Mouse (Mus musculus): Measurements from ENCODE around the gene Trnt1. TPM values are rescaled to one million over a fixed set of nuclear protein-coding genes. Genes with fewer than 3 reads are reported as not detected.

Trnt1 gene
- polyA plus RNA-seq (2015; fragmentation: Nextera tagmentation; extraction: Ambion mirVana): 63.7 and 66.9 TPM in 2 replicates

DNA sequence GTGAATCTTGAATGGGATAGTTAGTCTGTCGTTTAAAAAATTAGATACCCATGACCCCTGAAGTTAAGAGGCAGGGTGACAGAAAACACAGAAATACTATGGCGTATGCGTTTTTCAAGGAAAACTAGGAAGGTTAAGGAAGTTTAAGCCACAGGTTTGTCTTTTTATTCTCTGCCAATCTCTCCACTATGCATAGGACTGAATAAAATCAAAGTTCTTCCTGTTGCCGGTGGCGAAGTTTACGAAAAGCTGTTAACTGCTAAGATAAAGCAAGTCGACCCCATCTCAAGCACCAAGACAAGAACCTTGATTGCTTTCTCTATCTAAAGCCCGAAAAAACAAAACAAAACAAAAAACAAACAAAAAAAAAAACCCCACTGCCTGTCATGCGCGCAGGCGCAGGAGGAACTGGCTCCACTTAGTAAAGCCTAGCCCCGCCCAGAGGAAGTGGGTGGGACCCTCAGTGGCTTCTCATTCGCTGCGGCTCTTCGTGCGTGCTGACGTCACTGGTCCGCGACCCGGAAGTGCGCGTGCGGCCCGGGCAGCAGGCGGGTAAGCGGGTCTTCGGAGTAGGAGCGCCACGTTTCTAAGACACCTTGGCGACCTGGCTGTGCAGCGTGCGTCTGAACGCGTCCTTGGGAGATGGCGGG, at the start of gene Trnt1:
Gene Trnt1 (plus strand): TSS at position 481 of the 650 bp plus-strand sequence.
- 9% methylated on average over 35 of the region's 35 CpGs for WGBS
- peak; percentile 99 for ATAC-seq (ENCODE audit: low FRiP score, low read depth)
- H3K27ac ChIP-seq: no peak within 1 kb of the TSS; the same call in 1 of the 2 replicates

DNA sequence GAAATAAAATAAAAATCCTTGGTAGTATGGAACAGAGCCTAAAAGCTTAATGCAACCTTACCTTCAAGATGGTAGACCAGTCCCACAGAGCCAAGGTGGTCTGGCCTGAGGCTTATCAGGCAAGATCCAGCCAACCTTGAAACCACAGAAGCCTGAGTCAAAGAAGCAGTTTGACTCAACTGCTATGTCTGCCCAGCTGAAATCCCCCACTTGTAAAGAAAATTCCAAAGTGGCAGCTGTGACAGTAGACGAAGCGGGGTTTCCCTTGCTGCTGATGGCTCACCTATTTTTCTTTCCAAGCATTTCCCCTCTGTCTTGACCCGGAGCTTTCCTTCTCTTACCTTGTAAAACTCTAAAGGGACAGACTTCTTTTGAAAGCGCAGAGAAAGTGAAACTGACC, 43.3 kb upstream of the Trnt1 start:
- Histone ChIP-seq H3K4me1 (no peaks in the 10 kb centered on the region), H3K27ac (no peak overlapping the region), H3K36me3 (no peaks in the 10 kb centered on the region), H3K27me3 (no peaks in the 10 kb centered on the region), H3K4me2 (replicated peaks) (no peak overlapping the region), H3K4me3 (no peak overlapping the region), H3K9ac (no peak overlapping the region), H3K9me3 (no peaks in the 10 kb centered on the region)
- no peak for ATAC-seq (ENCODE audit: low FRiP score, low read depth)
- WGBS: 84% methylated on average over 4 of the region's 4 CpGs

More for the DNA sequence above, at the start of gene Trnt1:
- H3K36me3 ChIP-seq: peaks cover 21% of the 10 kb centered on the region
- H3K27me3 ChIP-seq: peaks cover 2% of the 10 kb centered on the region; the same call in 1 of the 2 replicates
- peak within 1 kb of the TSS; percentile 97 for H3K4me2 ChIP-seq (replicated peaks)
- peak within 1 kb of the TSS; percentile 76 for H3K9ac ChIP-seq
- peak within 1 kb of the TSS; percentile 86 for H3K4me3 ChIP-seq
- no peaks in the 10 kb centered on the region for H3K9me3 ChIP-seq
- peaks cover 11% of the 10 kb centered on the region for H3K4me1 ChIP-seq

DNA sequence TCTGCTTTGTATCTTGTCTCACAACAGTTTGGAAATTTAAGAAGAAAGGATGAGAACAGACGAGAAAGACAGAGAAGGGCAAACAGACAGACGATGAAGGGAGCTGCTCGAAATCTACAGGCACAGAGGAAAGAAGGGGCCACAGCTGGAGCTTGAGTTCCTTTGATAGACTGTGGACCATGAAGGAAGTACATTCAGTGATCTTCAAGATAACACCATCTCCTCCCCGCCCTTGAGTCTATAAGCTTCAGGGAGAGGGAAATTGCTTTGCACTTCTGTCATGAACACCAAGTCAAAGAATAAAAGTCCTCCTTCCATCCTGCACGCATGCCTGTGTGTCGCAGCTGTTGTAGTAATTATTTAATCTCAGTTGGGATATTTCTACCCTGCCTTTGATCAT, 42.8 kb upstream of the Trnt1 start:
- no peak for ATAC-seq (ENCODE audit: low FRiP score, low read depth)
- 83% methylated on average over 6 of the region's 6 CpGs for WGBS

DNA sequence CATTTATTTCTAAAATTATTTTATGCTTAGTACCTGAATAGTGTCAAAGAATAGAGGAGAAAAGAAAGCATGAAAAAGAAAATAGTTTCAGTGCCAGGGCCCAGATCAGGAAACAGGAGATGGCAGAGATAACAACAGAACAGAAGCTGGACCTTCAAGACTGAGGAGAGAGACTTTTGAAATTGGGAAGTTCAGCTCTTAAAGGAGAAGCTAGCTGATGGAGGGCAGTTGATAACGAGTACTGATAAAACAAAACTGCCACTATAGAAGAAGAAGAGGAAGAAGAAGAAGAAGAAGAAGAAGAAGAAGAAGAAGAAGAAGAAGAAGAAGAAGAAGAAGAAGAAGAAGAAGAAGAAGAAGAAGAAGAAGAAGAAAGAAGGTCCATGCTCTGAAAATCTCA, 41.2 kb upstream of the Trnt1 start:
- Histone ChIP-seq H3K4me2 (replicated peaks) (no peak overlapping the region), H3K9ac (no peak overlapping the region), H3K27ac (no peak overlapping the region), H3K4me1 (no peaks in the 10 kb centered on the region), H3K36me3 (no peaks in the 10 kb centered on the region), H3K9me3 (no peaks in the 10 kb centered on the region), H3K4me3 (no peak overlapping the region), H3K27me3 (no peaks in the 10 kb centered on the region)
- ATAC-seq (ENCODE audit: low FRiP score, low read depth): no peak
- WGBS: 73% methylated on average over 1 of the region's 1 CpGs

More for the DNA sequence above, 42.8 kb upstream of the Trnt1 start:
- no peak overlapping the region for H3K4me2 ChIP-seq (replicated peaks)
- H3K4me1 ChIP-seq: no peaks in the 10 kb centered on the region
- no peak overlapping the region for H3K4me3 ChIP-seq
- no peak overlapping the region for H3K27ac ChIP-seq
- no peaks in the 10 kb centered on the region for H3K27me3 ChIP-seq
- no peak overlapping the region for H3K9ac ChIP-seq
- H3K36me3 ChIP-seq: no peaks in the 10 kb centered on the region
- H3K9me3 ChIP-seq: no peaks in the 10 kb centered on the region

DNA sequence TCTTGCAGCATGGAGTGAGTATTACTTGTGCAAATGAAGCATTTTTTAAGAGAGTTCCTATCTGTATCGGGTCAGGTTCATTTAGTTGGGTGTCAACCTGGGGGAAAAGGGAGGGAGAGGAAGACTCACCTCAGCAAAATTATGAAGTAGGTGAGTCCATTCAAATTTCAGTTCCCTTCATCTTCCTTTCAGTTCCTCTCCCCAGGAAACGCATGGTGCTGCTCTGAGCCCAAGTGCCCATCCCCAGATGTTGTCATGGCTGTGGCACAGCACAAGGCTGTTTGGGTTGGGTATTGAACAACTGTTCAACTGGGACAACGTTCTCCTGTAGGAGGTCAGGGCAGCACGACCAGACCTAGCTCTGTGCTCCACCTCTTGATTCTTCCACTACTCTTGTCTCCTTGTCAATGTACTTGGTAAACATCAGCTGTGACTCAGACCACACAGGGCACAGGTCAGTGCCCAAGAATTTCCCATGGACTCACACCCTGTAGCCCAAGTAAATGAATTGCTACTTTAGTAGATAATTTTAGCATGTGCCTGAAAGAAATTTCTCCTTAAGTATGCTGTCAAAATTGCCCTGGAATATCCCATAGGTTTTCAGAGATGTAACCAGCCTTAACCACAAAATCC, 39.1 kb upstream of the Trnt1 start:
- H3K4me3 ChIP-seq: no peak overlapping the region
- H3K4me1 ChIP-seq: no peaks in the 10 kb centered on the region
- H3K9me3 ChIP-seq: no peaks in the 10 kb centered on the region
- WGBS: 80% methylated on average over 4 of the region's 4 CpGs
- no peaks in the 10 kb centered on the region for H3K27me3 ChIP-seq
- H3K36me3 ChIP-seq: no peaks in the 10 kb centered on the region
- ATAC-seq (ENCODE audit: low FRiP score, low read depth): no peak
- no peak overlapping the region for H3K9ac ChIP-seq
- H3K4me2 ChIP-seq (replicated peaks): no peak overlapping the region
- no peak overlapping the region for H3K27ac ChIP-seq

DNA sequence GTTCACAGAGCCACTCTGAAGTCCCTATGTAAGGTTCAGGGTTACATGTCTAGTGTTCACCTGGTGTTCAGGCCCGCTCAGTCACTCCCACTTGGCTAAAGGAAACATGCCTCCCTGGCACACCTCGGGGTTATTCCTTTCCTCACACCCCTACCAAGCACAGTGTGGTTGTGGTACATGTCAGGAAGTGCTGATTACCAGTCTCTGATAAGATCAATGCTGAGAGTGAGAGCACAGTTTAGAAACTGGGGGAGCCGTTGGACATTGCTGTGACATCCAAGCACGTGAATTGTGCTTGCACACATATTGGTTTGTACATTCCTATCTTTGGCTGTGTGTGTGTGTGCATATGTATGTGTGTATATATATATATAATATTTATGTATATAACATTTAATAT, 36.4 kb upstream of the Trnt1 start:
- Histone ChIP-seq H3K4me3 (no peak overlapping the region), H3K4me1 (no peaks in the 10 kb centered on the region), H3K9me3 (no peaks in the 10 kb centered on the region), H3K4me2 (replicated peaks) (no peak overlapping the region), H3K27me3 (no peaks in the 10 kb centered on the region), H3K9ac (no peak overlapping the region), H3K27ac (no peak overlapping the region), H3K36me3 (no peaks in the 10 kb centered on the region)
- 86% methylated on average over 4 of the region's 4 CpGs for WGBS
- no peak for ATAC-seq (ENCODE audit: low FRiP score, low read depth)

DNA sequence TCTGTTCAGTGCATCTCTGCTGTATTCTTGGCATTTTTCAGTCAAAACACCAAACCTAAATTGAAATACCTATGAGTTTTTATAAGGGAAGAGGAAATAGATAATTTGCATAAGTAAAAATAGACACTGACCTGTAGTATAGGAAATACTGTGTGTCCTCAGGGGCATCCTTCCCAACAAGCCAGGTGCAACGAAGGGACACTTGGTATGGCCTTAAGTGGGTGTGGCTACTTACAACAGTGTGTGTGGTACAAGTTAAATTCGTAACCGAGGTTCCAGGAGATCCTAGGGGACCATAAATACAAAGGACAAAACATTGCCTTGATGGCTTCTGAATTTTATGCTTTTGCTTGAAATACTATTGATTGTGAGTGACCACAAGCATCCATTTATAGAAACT, 30.7 kb upstream of the Trnt1 start:
- H3K4me2 ChIP-seq (replicated peaks): no peak overlapping the region
- H3K4me3 ChIP-seq: no peak overlapping the region
- H3K4me1 ChIP-seq: no peaks in the 10 kb centered on the region
- H3K9me3 ChIP-seq: no peaks in the 10 kb centered on the region
- no peak overlapping the region for H3K27ac ChIP-seq
- no peaks in the 10 kb centered on the region for H3K36me3 ChIP-seq
- no peak for ATAC-seq (ENCODE audit: low FRiP score, low read depth)
- WGBS: 73% methylated on average over 3 of the region's 3 CpGs
- no peaks in the 10 kb centered on the region for H3K27me3 ChIP-seq
- H3K9ac ChIP-seq: no peak overlapping the region

DNA sequence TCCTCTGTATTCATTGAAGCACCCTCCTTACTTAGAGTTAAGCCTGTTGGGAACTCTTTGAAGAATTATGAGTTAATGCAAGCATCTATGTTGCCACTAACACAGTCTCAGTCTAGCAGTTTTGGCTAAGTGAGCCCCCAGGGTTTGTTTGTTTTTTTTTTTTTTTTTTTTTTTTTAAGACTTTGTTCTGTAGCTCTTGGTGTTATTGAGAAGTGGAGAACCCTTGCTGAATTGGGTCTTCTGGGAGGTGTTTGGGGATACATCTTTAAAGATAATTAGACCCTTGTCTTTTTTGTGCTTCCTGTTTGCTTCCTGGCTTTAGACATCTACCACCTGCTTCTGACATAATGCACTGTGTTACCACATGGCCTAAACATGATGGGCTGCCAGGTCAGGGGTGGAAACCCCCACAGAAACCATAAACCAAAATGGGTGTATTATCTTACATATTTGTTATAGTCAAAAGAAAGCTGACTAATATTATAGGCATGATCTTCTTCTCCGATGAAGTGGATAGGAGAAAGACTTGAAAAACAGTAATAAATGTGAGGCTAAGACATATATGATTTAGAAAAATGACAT, 28.6 kb upstream of the Trnt1 start:
- no peak overlapping the region for H3K27ac ChIP-seq
- H3K4me1 ChIP-seq: no peaks in the 10 kb centered on the region
- ATAC-seq (ENCODE audit: low FRiP score, low read depth): no peak
- H3K4me2 ChIP-seq (replicated peaks): no peak overlapping the region
- no peak overlapping the region for H3K9ac ChIP-seq
- H3K36me3 ChIP-seq: no peaks in the 10 kb centered on the region
- WGBS: 96% methylated on average over 1 of the region's 1 CpGs
- H3K27me3 ChIP-seq: no peaks in the 10 kb centered on the region
- H3K9me3 ChIP-seq: no peaks in the 10 kb centered on the region
- no peak overlapping the region for H3K4me3 ChIP-seq

DNA sequence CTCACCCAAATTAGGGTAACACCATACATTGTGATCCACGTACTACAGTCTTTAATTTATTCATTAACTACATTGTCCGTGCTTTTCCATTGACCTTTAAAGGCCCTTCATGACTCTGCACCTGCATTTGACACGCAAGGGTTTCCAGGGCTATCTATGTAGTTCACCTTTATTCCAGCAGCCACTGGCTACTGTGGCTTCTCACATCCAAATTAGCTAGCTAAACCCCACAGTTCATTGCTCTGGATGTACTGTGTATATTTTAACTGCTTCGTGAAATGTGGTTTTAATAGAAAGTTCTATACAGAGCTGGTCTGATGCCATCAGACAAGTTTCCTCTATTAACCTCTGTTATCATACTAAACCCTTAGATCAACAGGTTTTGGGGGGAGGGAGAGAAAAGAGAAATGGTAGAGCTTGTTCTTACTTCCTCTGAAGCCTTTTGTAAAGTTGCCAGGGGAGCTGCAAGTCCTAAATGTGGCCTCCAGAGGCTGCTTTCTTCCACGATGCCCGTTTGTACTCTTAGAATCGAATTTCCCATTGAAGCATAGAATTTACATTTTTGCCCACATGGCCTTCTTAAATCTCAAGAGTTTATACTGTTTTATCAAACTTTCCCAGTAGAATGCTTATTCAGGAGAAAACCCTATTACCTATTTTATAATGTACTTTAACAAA, 25.2 kb upstream of the Trnt1 start:
- Histone ChIP-seq H3K4me1 (no peaks in the 10 kb centered on the region), H3K9me3 (no peaks in the 10 kb centered on the region), H3K36me3 (no peaks in the 10 kb centered on the region), H3K27ac (no peak overlapping the region), H3K4me2 (replicated peaks) (no peak overlapping the region), H3K9ac (no peak overlapping the region), H3K27me3 (peaks cover 4% of the 10 kb centered on the region; the same call in 1 of the 2 replicates), H3K4me3 (no peak overlapping the region)
- ATAC-seq (ENCODE audit: low FRiP score, low read depth): no peak
- 67% methylated on average over 7 of the region's 7 CpGs for WGBS

DNA sequence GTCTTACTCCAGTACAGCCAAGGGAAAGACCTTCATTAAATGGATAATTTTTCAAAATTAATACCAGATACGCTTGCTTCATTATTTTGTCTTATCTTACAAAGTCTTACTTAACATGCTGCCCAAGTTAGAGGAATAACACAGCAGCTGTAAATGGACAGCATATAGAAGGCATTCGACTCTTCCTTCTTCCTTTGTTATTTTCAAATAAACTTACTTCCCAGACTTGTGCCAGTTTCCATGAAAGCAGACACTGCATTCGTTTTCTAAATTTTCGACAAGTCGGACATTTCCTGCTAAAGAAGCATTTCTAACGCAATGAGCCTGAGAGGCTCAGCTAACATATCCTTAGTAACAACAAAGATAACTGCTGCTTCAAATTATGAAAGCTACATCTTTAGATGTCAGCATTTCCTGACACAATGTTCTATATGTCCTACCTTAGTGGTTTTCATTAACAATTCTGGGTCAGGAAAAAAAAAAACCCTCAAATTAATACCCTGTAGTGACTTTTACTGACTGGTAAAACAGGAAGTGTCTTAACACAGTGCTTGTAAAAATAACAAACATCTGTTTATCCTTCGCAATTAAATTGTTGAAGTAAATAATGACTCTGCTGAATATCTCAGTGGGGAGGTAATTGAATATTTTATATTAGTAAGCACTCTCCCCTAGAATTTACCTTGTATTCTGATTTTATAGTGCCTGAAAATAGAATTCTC, 23.1 kb upstream of the Trnt1 start:
- no peaks in the 10 kb centered on the region for H3K4me1 ChIP-seq
- H3K9me3 ChIP-seq: no peaks in the 10 kb centered on the region
- WGBS: 30% methylated on average over 7 of the region's 7 CpGs
- H3K9ac ChIP-seq: no peak overlapping the region
- no peak overlapping the region for H3K27ac ChIP-seq
- no peak for ATAC-seq (ENCODE audit: low FRiP score, low read depth)
- no peak overlapping the region for H3K4me2 ChIP-seq (replicated peaks)
- H3K4me3 ChIP-seq: no peak overlapping the region
- H3K27me3 ChIP-seq: peaks cover 4% of the 10 kb centered on the region; the same call in 1 of the 2 replicates
- H3K36me3 ChIP-seq: no peaks in the 10 kb centered on the region

DNA sequence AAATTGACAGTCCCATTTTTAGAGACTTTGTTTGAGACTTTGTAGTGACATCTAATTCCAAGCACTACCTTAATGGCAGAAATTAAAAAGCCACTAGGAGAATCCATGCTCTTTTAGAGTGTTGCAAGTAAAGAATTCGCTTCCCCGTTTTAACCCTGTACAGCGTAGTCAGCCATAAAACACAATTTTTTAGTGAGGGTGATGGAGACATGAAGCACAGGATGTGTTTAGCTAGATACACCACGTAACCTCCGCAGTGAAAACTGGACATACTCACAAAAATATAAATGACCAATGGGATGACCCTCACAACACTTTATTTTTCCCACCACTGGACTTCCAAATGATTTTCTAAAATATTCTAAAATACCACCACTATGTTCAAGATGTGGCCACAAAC, 21.7 kb upstream of the Trnt1 start:
- 85% methylated on average over 5 of the region's 5 CpGs for WGBS
- H3K4me2 ChIP-seq (replicated peaks): no peak overlapping the region
- no peak for ATAC-seq (ENCODE audit: low FRiP score, low read depth)
- no peak overlapping the region for H3K27ac ChIP-seq
- no peaks in the 10 kb centered on the region for H3K9me3 ChIP-seq
- H3K4me3 ChIP-seq: no peak overlapping the region
- peaks cover 4% of the 10 kb centered on the region; the same call in 1 of the 2 replicates for H3K27me3 ChIP-seq
- H3K9ac ChIP-seq: no peak overlapping the region
- no peaks in the 10 kb centered on the region for H3K36me3 ChIP-seq
- no peaks in the 10 kb centered on the region for H3K4me1 ChIP-seq

DNA sequence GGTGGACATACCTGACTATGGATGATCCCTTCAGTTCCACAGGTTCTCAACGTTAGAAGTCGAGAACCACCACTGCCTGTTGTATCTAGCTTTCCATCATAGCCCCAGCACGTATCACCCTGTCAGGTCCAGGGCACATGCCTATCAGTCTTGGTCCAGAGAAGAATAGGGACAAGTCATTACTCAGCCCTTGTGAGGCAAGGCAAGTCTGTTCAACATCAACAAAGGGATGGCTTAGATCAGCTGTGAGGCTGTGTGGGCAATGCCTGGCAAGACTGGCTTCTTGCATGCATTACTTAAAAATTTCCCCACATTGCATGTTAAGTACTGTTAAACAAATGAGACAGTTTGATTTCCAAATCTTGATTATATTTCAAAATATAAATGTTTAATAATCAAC, 21.1 kb upstream of the Trnt1 start:
- Histone ChIP-seq H3K4me2 (replicated peaks) (no peak overlapping the region), H3K27ac (no peak overlapping the region), H3K4me3 (no peak overlapping the region), H3K4me1 (no peaks in the 10 kb centered on the region), H3K9ac (no peak overlapping the region), H3K36me3 (no peaks in the 10 kb centered on the region), H3K27me3 (peaks cover 4% of the 10 kb centered on the region; the same call in 1 of the 2 replicates), H3K9me3 (no peaks in the 10 kb centered on the region)
- ATAC-seq (ENCODE audit: low FRiP score, low read depth): no peak
- 79% methylated on average over 3 of the region's 3 CpGs for WGBS

Measured in limb, embryonic 13.5 days (tissue).